ENCODE assay signal across 11 mouse cellular contexts in the genomic region with DNA sequence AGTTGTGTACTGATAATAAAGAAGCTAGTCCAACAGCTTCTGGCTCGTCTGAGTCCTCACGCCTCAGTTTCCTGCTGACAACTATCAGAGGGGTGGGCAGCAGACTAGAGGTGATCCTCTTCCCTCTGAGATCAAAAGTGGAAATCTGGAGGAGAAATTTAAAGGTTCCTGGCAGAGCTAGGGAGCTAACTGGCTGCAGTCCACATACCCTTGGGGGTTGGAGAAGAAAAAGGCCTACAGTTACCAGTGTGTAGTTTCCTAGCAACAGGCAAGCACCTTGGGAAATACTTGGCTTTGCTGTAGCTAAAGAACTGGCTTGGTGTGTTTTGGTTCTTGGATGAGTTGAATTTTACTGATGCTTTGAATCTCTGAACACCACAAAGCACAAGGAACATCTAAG. TPM values are rescaled to one million over a fixed set of nuclear protein-coding genes. Genes with fewer than 3 reads are reported as not detected.
DNase-seq lines count a peak whose midpoint lies in the region; ATAC-seq and TF ChIP-seq lines count a peak whose summit lies in the region.
"Had no signal": no experiment of that assay in that cellular context is flagged by ENCODE, and none has a peak within 500 bp of the region (broad histone marks: within the 10 kb centered on the region; RNA-seq: fewer than 3 reads in every experiment).

No protein-coding gene starts in this region.

- no peak for TF ChIP-seq POLR2A in brain, embryonic 14.5 days (IDR thresholded peaks at IDR 0.05; ENCODE audit: borderline replicate concordance, extremely low read depth, insufficient read depth, insufficient read length, poor library complexity, severe bottlenecking)

- H3K36me3 ChIP-seq in midbrain, embryonic 14.5 days (ENCODE audit: control insufficient read depth, insufficient read depth, low read length): no peaks in the 10 kb centered on the region
- peaks cover 2% of the 10 kb centered on the region; the same call in 1 of the 2 replicates for H3K36me3 ChIP-seq in midbrain, embryonic 13.5 days
- H3K36me3 ChIP-seq in heart, embryonic 11.5 days (ENCODE audit: control insufficient read depth, insufficient read depth, low read length): no peaks in the 10 kb centered on the region
- H3K36me3 ChIP-seq: hindbrain, embryonic 13.5 days; lung, embryonic 15.5 days had no signal

- 81% methylated on average over 2 of the region's 2 CpGs for WGBS in midbrain, embryonic 14.5 days
- WGBS in midbrain, embryonic 13.5 days: 68% methylated on average over 2 of the region's 2 CpGs
- 59% methylated on average over 2 of the region's 2 CpGs for WGBS in heart, embryonic 11.5 days (ENCODE audit: insufficient replicate concordance)

- H3K4me3 ChIP-seq in midbrain, embryonic 14.5 days (replicated peaks; ENCODE audit: low read depth, low read length): no peak overlapping the region
- H3K4me3 ChIP-seq in midbrain, embryonic 13.5 days (replicated peaks): no peak overlapping the region
- no peak overlapping the region for H3K4me3 ChIP-seq in heart, embryonic 11.5 days (ENCODE audit: low read depth, low read length)
- H3K4me3 ChIP-seq: hindbrain, embryonic 13.5 days; lung, embryonic 15.5 days had no signal

- no peak for TF ChIP-seq CTCF in brain, embryonic 14.5 days (IDR thresholded peaks at IDR 0.05; ENCODE audit: borderline replicate concordance, extremely low read depth, insufficient read depth, insufficient read length)

- no peaks in the 10 kb centered on the region for H3K4me1 ChIP-seq in midbrain, embryonic 14.5 days (ENCODE audit: control insufficient read depth, insufficient read depth, low read length)
- no peaks in the 10 kb centered on the region for H3K4me1 ChIP-seq in midbrain, embryonic 13.5 days (replicated peaks)
- H3K4me1 ChIP-seq in heart, embryonic 11.5 days (ENCODE audit: control insufficient read depth, insufficient read depth, low read length): no peaks in the 10 kb centered on the region
- H3K4me1 ChIP-seq: hindbrain, embryonic 13.5 days; lung, embryonic 15.5 days had no signal

- ATAC-seq in midbrain, embryonic 14.5 days (ENCODE audit: low FRiP score, low TSS enrichment): no peak
- no peak for ATAC-seq in midbrain, embryonic 13.5 days
- ATAC-seq in heart, embryonic 11.5 days (replicated peaks; ENCODE audit: insufficient number of reproducible peaks, low FRiP score, low TSS enrichment): no peak

- peak; percentile 44 to 48 for DNase-seq in frontal cortex, postnatal 36 days (ENCODE audit: low spot score in 2 of 2)
- DNase-seq in frontal cortex, postnatal 14 days (ENCODE audit: low spot score in 2 of 2): no peak
- DNase-seq in midbrain, embryonic 14.5 days: peak; percentile 3
- peak; percentile 38 for DNase-seq in brain, embryonic 14.5 days (ENCODE audit: low read depth)
- DNase-seq in right cerebral cortex, postnatal 10 days (ENCODE audit: low spot score in 2 of 2): peak; percentile 32 to 39
- DNase-seq: cerebellum, adult 8-10 months had no signal

- no peak overlapping the region for H3K4me2 ChIP-seq in midbrain, embryonic 14.5 days (ENCODE audit: low read length)
- H3K4me2 ChIP-seq in midbrain, embryonic 13.5 days (replicated peaks): no peak overlapping the region
- no peak overlapping the region for H3K4me2 ChIP-seq in heart, embryonic 11.5 days
- H3K4me2 ChIP-seq: hindbrain, embryonic 13.5 days; lung, embryonic 15.5 days had no signal

- H3K27me3 ChIP-seq in midbrain, embryonic 14.5 days (ENCODE audit: control insufficient read depth, insufficient read depth, low read length): no peaks in the 10 kb centered on the region
- no peaks in the 10 kb centered on the region for H3K27me3 ChIP-seq in midbrain, embryonic 13.5 days
- no peaks in the 10 kb centered on the region for H3K27me3 ChIP-seq in heart, embryonic 11.5 days (ENCODE audit: control insufficient read depth, insufficient read depth, low read length)
- H3K27me3 ChIP-seq: hindbrain, embryonic 13.5 days; lung, embryonic 15.5 days had no signal

- no peak overlapping the region for H3K9ac ChIP-seq in midbrain, embryonic 14.5 days (replicated peaks; ENCODE audit: low read length)
- H3K9ac ChIP-seq in midbrain, embryonic 13.5 days (replicated peaks): no peak overlapping the region
- H3K9ac ChIP-seq in heart, embryonic 11.5 days (ENCODE audit: low read depth, low read length): no peak overlapping the region
- H3K9ac ChIP-seq: hindbrain, embryonic 13.5 days; lung, embryonic 15.5 days had no signal

- H3K9me3 ChIP-seq in midbrain, embryonic 14.5 days (ENCODE audit: control insufficient read depth, low read length): no peaks in the 10 kb centered on the region
- H3K9me3 ChIP-seq in midbrain, embryonic 13.5 days: no peaks in the 10 kb centered on the region
- H3K9me3 ChIP-seq in heart, embryonic 11.5 days (replicated peaks; ENCODE audit: control insufficient read depth, low read length): no peaks in the 10 kb centered on the region
- H3K9me3 ChIP-seq: hindbrain, embryonic 13.5 days; lung, embryonic 15.5 days had no signal

- H3K27ac ChIP-seq in midbrain, embryonic 14.5 days (replicated peaks; ENCODE audit: low read depth, low read length): no peak overlapping the region
- no peak overlapping the region for H3K27ac ChIP-seq in midbrain, embryonic 13.5 days
- no peak overlapping the region for H3K27ac ChIP-seq in heart, embryonic 11.5 days (ENCODE audit: low read depth, low read length)
- H3K27ac ChIP-seq: hindbrain, embryonic 13.5 days; kidney, postnatal 0 days; lung, embryonic 15.5 days had no signal

RNA-seq across cellular contexts. Expression of a gene that starts 12.2 kb away (rescaled TPM):
- 10.6 and 10.8 TPM in 2 replicates for polyA plus RNA-seq in midbrain, embryonic 14.5 days (2014; fragmentation: Nextera tagmentation; extraction: Ambion mirVana)
- polyA plus RNA-seq in midbrain, embryonic 13.5 days (2015; fragmentation: Nextera tagmentation; extraction: Ambion mirVana): 6.0 and 6.6 TPM in 2 replicates
- 17.7 and 22.6 TPM in 2 replicates for polyA plus RNA-seq in brain, embryonic 14.5 days (2012; rRNA removed)
- 4.0 and 4.8 TPM in 2 replicates for polyA plus RNA-seq in heart, embryonic 11.5 days (2014; fragmentation: Nextera tagmentation; extraction: Ambion mirVana)

RNA-seq across cellular contexts. Expression of a gene that starts 50.4 kb away (rescaled TPM):
- polyA plus RNA-seq in midbrain, embryonic 14.5 days (2014; fragmentation: Nextera tagmentation; extraction: Ambion mirVana): 25.0 and 26.2 TPM in 2 replicates
- polyA plus RNA-seq in midbrain, embryonic 13.5 days (2015; fragmentation: Nextera tagmentation; extraction: Ambion mirVana): 17.5 and 21.9 TPM in 2 replicates
- polyA plus RNA-seq in brain, embryonic 14.5 days (2012; rRNA removed): 12.0 and 18.7 TPM in 2 replicates
- 22.6 and 23.9 TPM in 2 replicates for polyA plus RNA-seq in heart, embryonic 11.5 days (2014; fragmentation: Nextera tagmentation; extraction: Ambion mirVana)

Comparison
In these comparisons a context has a peak if more than half of its experiments do, and no peak if none do; other contexts are left out.
1. DNase-seq: peak in frontal cortex, postnatal 36 days (2 of 2), midbrain, embryonic 14.5 days (single experiment), brain, embryonic 14.5 days (single experiment) and right cerebral cortex, postnatal 10 days (2 of 2); none in frontal cortex, postnatal 14 days (0 of 2).